Mouse (Mus musculus): ENCODE results near the gene Cdk11b. TPM values are rescaled to one million over a fixed set of nuclear protein-coding genes. Genes with fewer than 3 reads are reported as not detected.

The Cdk11b gene
- polyA plus RNA-seq, 1 experiment = 51.4 TPM

DNA sequence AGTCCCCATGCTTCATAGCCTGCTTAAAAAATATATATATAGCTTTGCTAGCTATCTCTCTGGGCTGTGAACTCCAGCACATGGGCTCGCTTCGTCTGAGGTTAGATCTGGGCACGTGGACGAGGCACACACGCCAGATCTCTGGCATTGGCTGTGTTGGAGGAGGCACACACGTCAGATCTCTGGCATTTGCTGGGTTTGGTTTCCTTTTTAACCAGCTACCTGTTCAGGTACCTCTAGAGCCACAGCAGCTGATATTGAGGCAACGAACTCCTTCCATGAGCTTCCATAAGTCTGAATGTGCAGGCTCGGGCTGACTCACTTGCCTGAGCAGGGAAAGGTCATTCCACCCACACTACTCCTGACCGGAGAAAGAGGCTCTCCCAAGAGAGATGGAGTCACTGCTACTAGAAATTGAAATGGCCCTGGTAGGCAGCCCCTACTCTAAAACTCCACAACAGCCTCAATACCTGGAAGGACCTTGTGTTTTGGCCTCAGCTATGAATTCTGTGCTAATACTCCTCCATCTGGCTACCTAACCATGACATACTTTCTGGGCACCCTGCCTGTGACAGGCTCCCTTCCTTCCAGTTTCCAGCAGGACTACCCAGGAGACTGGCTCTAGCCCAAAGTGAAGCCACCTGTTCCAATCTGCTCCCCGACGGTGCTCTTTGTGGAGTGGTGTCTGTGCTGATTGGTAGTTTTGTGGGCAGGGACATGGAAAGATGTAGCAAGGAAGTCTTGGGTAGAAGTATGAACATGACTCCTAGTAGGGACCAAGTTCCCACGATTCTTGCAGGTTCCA lies 66.1 kb downstream of the Cdk11b start:
- Histone ChIP-seq H3K27me3 (ENCODE audit: control insufficient read depth, insufficient read depth, low read length) (no peaks in the 10 kb centered on the region), H3K4me1 (ENCODE audit: control insufficient read depth, insufficient read depth, insufficient read length, low read length) (peaks cover 21% of the 10 kb centered on the region), H3K36me3 (ENCODE audit: control insufficient read depth, insufficient read depth, low read length) (no peaks in the 10 kb centered on the region), H3K4me3 (ENCODE audit: low read depth, low read length) (no peak overlapping the region), H3K27ac (ENCODE audit: insufficient read depth, low read depth, low read length) (no peak overlapping the region)
- TF ChIP-seq CTCF (IDR thresholded peaks at IDR 0.05; ENCODE audit: extremely low read depth, insufficient read length, insufficient replicate concordance, low read depth, low read length) (no peak), POLR2A (IDR thresholded peaks at IDR 0.05; ENCODE audit: low read depth, low read length) (no peak)
- WGBS = 72% methylated on average over 12 of the region's 12 CpGs

- Histone ChIP-seq H3K4me3 (ENCODE audit: low read depth, low read length) (no peak overlapping the region), H3K27me3 (ENCODE audit: control insufficient read depth, insufficient read depth, low read length) (no peaks in the 10 kb centered on the region), H3K4me1 (ENCODE audit: control insufficient read depth, insufficient read depth, insufficient read length, low read length) (peaks cover 25% of the 10 kb centered on the region), H3K36me3 (ENCODE audit: control insufficient read depth, insufficient read depth, low read length) (no peaks in the 10 kb centered on the region), H3K27ac (ENCODE audit: insufficient read depth, low read depth, low read length) (no peak overlapping the region)
- TF ChIP-seq CTCF (IDR thresholded peaks at IDR 0.05; ENCODE audit: extremely low read depth, insufficient read length, insufficient replicate concordance, low read depth, low read length) (no peak), POLR2A (IDR thresholded peaks at IDR 0.05; ENCODE audit: low read depth, low read length) (no peak)
- 95% methylated on average over 3 of the region's 3 CpGs for WGBS
Measured at GRCm38 (mm10) chr4:155692421-155692820, 67.8 kb downstream of the Cdk11b start.

- H3K27ac ChIP-seq (ENCODE audit: insufficient read depth, low read depth, low read length) = no peak within 1 kb of the TSS; the same call in 1 of the 2 replicates
- WGBS = 1% methylated on average over 45 of the region's 47 CpGs
Measured at GRCm38 (mm10) chr4:155694111-155694481, 69.4 kb downstream of the Cdk11b start, which contains the start of gene Fndc10. Fndc10 (plus strand) TSS chr4:155694342.

GRCm38 (mm10) chr4:155694482-155695401 lies 70.1 kb downstream of the Cdk11b start:
- TF ChIP-seq POLR2A (IDR thresholded peaks at IDR 0.05; ENCODE audit: low read depth, low read length) (no peak), CTCF (IDR thresholded peaks at IDR 0.05; ENCODE audit: extremely low read depth, insufficient read length, insufficient replicate concordance, low read depth, low read length) (no peak; the same call in 1 of the 2 replicates)
- WGBS = 1% methylated on average over 91 of the region's 92 CpGs
- Histone ChIP-seq H3K4me1 (ENCODE audit: control insufficient read depth, insufficient read depth, insufficient read length, low read length) (peaks cover 18% of the 10 kb centered on the region), H3K27me3 (ENCODE audit: control insufficient read depth, insufficient read depth, low read length) (no peaks in the 10 kb centered on the region), H3K4me3 (ENCODE audit: low read depth, low read length) (peak overlapping the region; percentile 78), H3K36me3 (ENCODE audit: control insufficient read depth, insufficient read depth, low read length) (no peaks in the 10 kb centered on the region), H3K27ac (ENCODE audit: insufficient read depth, low read depth, low read length) (no peak overlapping the region; the same call in 1 of the 2 replicates)

More at GRCm38 (mm10) chr4:155694111-155694481, 69.4 kb downstream of the Cdk11b start, which contains the start of gene Fndc10:
- no peaks in the 10 kb centered on the region for H3K36me3 ChIP-seq (ENCODE audit: control insufficient read depth, insufficient read depth, low read length)
- H3K27me3 ChIP-seq (ENCODE audit: control insufficient read depth, insufficient read depth, low read length) = no peaks in the 10 kb centered on the region
- peak within 1 kb of the TSS; percentile 78 for H3K4me3 ChIP-seq (ENCODE audit: low read depth, low read length)
- TF ChIP-seq CTCF (IDR thresholded peaks at IDR 0.05; ENCODE audit: extremely low read depth, insufficient read length, insufficient replicate concordance, low read depth, low read length) (no peak), POLR2A (IDR thresholded peaks at IDR 0.05; ENCODE audit: low read depth, low read length) (no peak)
- peaks cover 18% of the 10 kb centered on the region for H3K4me1 ChIP-seq (ENCODE audit: control insufficient read depth, insufficient read depth, insufficient read length, low read length)

GRCm38 (mm10) chr4:155695531-155696062 lies 70.9 kb downstream of the Cdk11b start:
- Histone ChIP-seq H3K27me3 (ENCODE audit: control insufficient read depth, insufficient read depth, low read length) (no peaks in the 10 kb centered on the region), H3K36me3 (ENCODE audit: control insufficient read depth, insufficient read depth, low read length) (no peaks in the 10 kb centered on the region), H3K4me1 (ENCODE audit: control insufficient read depth, insufficient read depth, insufficient read length, low read length) (peaks cover 18% of the 10 kb centered on the region), H3K4me3 (ENCODE audit: low read depth, low read length) (peak overlapping the region; percentile 78), H3K27ac (ENCODE audit: insufficient read depth, low read depth, low read length) (peak overlapping the region; percentile 22; the same call in 1 of the 2 replicates)
- WGBS = 67% methylated on average over 4 of the region's 4 CpGs
- TF ChIP-seq POLR2A (IDR thresholded peaks at IDR 0.05; ENCODE audit: low read depth, low read length) (no peak), CTCF (IDR thresholded peaks at IDR 0.05; ENCODE audit: extremely low read depth, insufficient read length, insufficient replicate concordance, low read depth, low read length) (no peak)

DNA sequence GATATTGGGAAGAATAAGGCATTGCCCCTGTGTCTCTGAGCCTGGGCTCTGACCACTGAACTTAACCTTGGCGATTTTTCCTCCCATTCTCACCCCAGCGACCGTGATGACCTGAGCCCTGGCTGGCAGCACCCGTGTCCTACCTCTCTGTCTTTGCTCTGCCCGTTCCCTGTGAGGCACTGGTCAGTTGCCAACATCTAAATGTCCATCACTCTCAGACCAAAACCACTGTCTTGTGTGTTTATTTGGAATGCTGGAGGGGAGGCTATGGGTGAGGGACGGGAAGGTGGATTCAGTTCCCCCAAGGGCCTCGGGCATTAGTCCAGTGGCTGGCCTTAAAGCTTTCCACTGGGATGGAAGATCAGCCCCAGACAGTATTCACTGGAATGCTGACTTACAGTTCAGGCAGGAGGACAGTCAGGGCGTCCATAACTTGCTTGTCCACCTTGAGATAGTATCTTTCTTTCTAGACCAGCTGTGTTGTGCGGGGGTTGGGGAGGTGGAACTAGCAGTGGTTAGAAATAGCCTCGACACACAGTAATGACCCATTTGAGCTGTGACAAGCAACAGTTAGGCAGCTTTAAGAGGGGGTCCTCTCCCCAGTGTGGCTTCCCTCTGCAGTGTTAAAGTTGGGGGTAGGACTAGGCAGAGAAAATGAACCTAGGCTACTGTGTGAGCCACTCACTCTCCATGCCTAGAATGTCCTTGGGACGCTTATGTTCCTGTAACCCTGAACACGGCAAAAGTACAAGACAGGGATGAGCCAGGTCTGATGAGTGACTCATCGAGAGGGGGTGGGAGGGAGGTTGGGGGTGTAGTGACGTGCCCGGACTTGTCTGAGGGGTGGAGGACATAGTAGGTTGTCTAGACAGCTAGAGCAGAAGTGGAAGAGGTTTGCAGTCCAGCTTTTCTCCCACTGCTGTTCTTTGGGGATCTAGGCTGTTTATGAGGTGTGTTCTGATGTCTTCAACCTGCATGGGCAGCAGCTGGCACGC lies 71.9 kb downstream of the Cdk11b start:
- H3K27me3 ChIP-seq (ENCODE audit: control insufficient read depth, insufficient read depth, low read length) = no peaks in the 10 kb centered on the region
- 0 out of 2 replicates have a peak overlapping the region, but pooled peaks have one; percentile 29 for H3K27ac ChIP-seq (ENCODE audit: insufficient read depth, low read depth, low read length)
- TF ChIP-seq POLR2A (IDR thresholded peaks at IDR 0.05; ENCODE audit: low read depth, low read length) (no peak), CTCF (IDR thresholded peaks at IDR 0.05; ENCODE audit: extremely low read depth, insufficient read length, insufficient replicate concordance, low read depth, low read length) (no peak)
- no peaks in the 10 kb centered on the region for H3K36me3 ChIP-seq (ENCODE audit: control insufficient read depth, insufficient read depth, low read length)
- peak overlapping the region; percentile 78 for H3K4me3 ChIP-seq (ENCODE audit: low read depth, low read length)
- 74% methylated on average over 16 of the region's 16 CpGs for WGBS
- H3K4me1 ChIP-seq (ENCODE audit: control insufficient read depth, insufficient read depth, insufficient read length, low read length) = peaks cover 18% of the 10 kb centered on the region

Other genes starting within 250 kb of the Cdk11b start
- 0.55 and 1.3 TPM in 2 replicates for gene Gabrd, start 226.7 kb upstream of the Cdk11b start, polyA plus RNA-seq (2012; rRNA removed)
- 0.11 and 1.4 TPM in 2 replicates for gene Cfap74, start 215.7 kb upstream of the Cdk11b start, polyA plus RNA-seq (2012; rRNA removed)
- 0.69 and 2.1 TPM in 2 replicates for gene Tmem52, start 155.7 kb upstream of the Cdk11b start, polyA plus RNA-seq (2012; rRNA removed)
- gene Gnb1, start 133.5 kb upstream of the Cdk11b start, polyA plus RNA-seq (2012; rRNA removed) = 690 and 1,603 TPM in 2 replicates
- 76.8 and 135 TPM in 2 replicates for gene Nadk, start 62.5 kb upstream of the Cdk11b start, polyA plus RNA-seq (2012; rRNA removed)
- gene Slc35e2, start 23.4 kb upstream of the Cdk11b start, polyA plus RNA-seq (2012; rRNA removed) = 14.2 and 20.1 TPM in 2 replicates
- not detected in 2 replicates for gene Gm10563, start 20.6 kb downstream of the Cdk11b start, polyA plus RNA-seq (2012; rRNA removed)
- 32.6 and 55.1 TPM in 2 replicates for gene Mmp23, start 28.5 kb downstream of the Cdk11b start, polyA plus RNA-seq (2012; rRNA removed)
- 46.3 and 85.4 TPM in 2 replicates for gene Mib2, start 44.3 kb downstream of the Cdk11b start, polyA plus RNA-seq (2012; rRNA removed)
- 12.5 and 24.0 TPM in 2 replicates for gene Fndc10, start 69.5 kb downstream of the Cdk11b start, polyA plus RNA-seq (2012; rRNA removed)
- gene Ssu72, start 79.9 kb downstream of the Cdk11b start, polyA plus RNA-seq (2012; rRNA removed) = 87.2 and 140 TPM in 2 replicates
- 0.53 and 0.80 TPM in 2 replicates for gene Tmem240, start 109.9 kb downstream of the Cdk11b start, polyA plus RNA-seq (2012; rRNA removed)
- 57.3 and 65.5 TPM in 2 replicates for gene Atad3a, start 136.2 kb downstream of the Cdk11b start, polyA plus RNA-seq (2012; rRNA removed)
- gene Vwa1, start 149.8 kb downstream of the Cdk11b start, polyA plus RNA-seq (2012; rRNA removed) = 18.5 and 125 TPM in 2 replicates
- 0.63 and 2.6 TPM in 2 replicates for gene Tmem88b, start 161.0 kb downstream of the Cdk11b start, polyA plus RNA-seq (2012; rRNA removed)
- not detected in 2 replicates for gene Ankrd65, start 165.6 kb downstream of the Cdk11b start, polyA plus RNA-seq (2012; rRNA removed)
- 34.5 and 36.4 TPM in 2 replicates for gene Mrpl20, start 178.0 kb downstream of the Cdk11b start, polyA plus RNA-seq (2012; rRNA removed)
- 20.5 and 31.3 TPM in 2 replicates for gene Ccnl2, start 187.6 kb downstream of the Cdk11b start, polyA plus RNA-seq (2012; rRNA removed)
- gene Aurkaip1, start 206.4 kb downstream of the Cdk11b start, polyA plus RNA-seq (2012; rRNA removed) = 113 and 159 TPM in 2 replicates
- 67.9 and 98.1 TPM in 2 replicates for gene Mxra8, start 214.8 kb downstream of the Cdk11b start, polyA plus RNA-seq (2012; rRNA removed)
- 111 and 153 TPM in 2 replicates for gene Dvl1, start 222.5 kb downstream of the Cdk11b start, polyA plus RNA-seq (2012; rRNA removed)
- gene Tas1r3, start 238.5 kb downstream of the Cdk11b start, polyA plus RNA-seq (2012; rRNA removed) = 1.0 and 1.8 TPM in 2 replicates
- 65.7 and 69.1 TPM in 2 replicates for gene Cptp, start 244.6 kb downstream of the Cdk11b start, polyA plus RNA-seq (2012; rRNA removed)
- 15.0 and 26.0 TPM in 2 replicates for gene Ints11, start 244.7 kb downstream of the Cdk11b start, polyA plus RNA-seq (2012; rRNA removed)

Measured in small intestine, adult 2 months (tissue).